Mouse (Mus musculus): Measurements from ENCODE around the gene Stom. TPM values are rescaled to one million over a fixed set of nuclear protein-coding genes. Genes with fewer than 3 reads are reported as not detected.

Gene Stom
- polyA plus RNA-seq, 1 experiment = 87.9 TPM

DNA sequence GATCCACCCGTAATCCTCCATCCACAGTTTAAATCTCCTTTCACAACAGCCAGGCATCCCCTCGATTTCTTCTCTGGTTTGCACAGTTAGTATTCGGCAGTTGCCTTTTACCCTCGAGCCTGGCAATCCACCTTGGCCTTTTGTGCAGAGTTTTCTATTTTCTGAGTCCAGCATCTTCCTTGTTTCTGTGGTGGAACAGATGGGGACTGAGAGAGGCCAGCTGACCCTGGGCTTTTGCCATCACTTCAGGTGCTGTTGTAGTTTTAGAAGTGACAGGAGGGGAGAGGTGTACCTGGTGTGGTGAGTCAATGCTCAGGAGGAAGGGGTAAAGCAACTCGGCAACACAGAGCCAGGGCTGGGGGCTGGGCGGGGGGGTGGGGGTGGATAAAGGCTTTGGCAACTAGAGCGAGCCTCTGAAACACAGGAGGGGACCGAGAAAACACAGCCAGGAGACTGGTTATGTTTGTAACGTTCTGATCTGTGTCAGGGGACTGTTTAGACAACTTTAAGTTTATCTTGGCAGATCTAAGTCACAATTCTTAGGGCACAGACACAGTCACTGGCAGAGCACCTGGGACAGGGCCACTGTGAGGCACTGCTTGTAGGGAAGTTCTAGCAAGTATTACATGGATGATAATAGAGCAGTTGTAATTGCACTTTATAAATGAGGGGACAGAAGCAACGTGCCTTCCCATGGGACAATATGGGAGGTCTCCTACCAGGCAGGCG lies 8.5 kb downstream of the Stom start:
- Histone ChIP-seq H3ac (ENCODE audit: control insufficient read depth, insufficient read length, low read depth) (no peak overlapping the region), H3K79me2 (ENCODE audit: control insufficient read depth, insufficient read depth) (peaks cover 36% of the 10 kb centered on the region), H3K4me3 (ENCODE audit: insufficient read depth, poor library complexity, severe bottlenecking) (no peak overlapping the region), H3K79me3 (ENCODE audit: low read depth) (peaks cover 12% of the 10 kb centered on the region), H3K27me3 (ENCODE audit: control insufficient read depth, insufficient read depth, insufficient read length) (no peaks in the 10 kb centered on the region), H3K36me3 (ENCODE audit: control insufficient read depth, insufficient read depth) (peaks cover 16% of the 10 kb centered on the region)
- no peak for TF ChIP-seq USF1 (IDR thresholded peaks at IDR 0.05; ENCODE audit: low read depth)
- no peak for TF ChIP-seq FOSL1 (IDR thresholded peaks at IDR 0.05; ENCODE audit: insufficient read depth, low read length, poor library complexity, severe bottlenecking)
- TF ChIP-seq MAX (IDR thresholded peaks at IDR 0.05) = no peak
- TF ChIP-seq CEBPB (IDR thresholded peaks at IDR 0.05; ENCODE audit: low read depth) = no peak
- no peak for TF ChIP-seq CTCF (IDR thresholded peaks at IDR 0.05; ENCODE audit: control insufficient read depth, insufficient read depth, insufficient read length)

GRCm38 (mm10) chr2:35327583-35327982 lies 9.2 kb downstream of the Stom start:
- TF ChIP-seq MYOG (IDR thresholded peaks at IDR 0.05; ENCODE audit: control insufficient read depth, extremely low read depth, insufficient read length) = no peak
- TF ChIP-seq USF1 (IDR thresholded peaks at IDR 0.05; ENCODE audit: low read depth) = no peak
- no peak for TF ChIP-seq CTCF (IDR thresholded peaks at IDR 0.05; ENCODE audit: control insufficient read depth, insufficient read depth, insufficient read length)
- Histone ChIP-seq H3K79me2 (ENCODE audit: control insufficient read depth, insufficient read depth) (peaks cover 29% of the 10 kb centered on the region), H3K4me3 (ENCODE audit: insufficient read depth, poor library complexity, severe bottlenecking) (no peak overlapping the region), H3K79me3 (ENCODE audit: low read depth) (peaks cover 10% of the 10 kb centered on the region), H3ac (ENCODE audit: control insufficient read depth, insufficient read length, low read depth) (no peak overlapping the region), H3K27me3 (ENCODE audit: control insufficient read depth, insufficient read depth, insufficient read length) (no peaks in the 10 kb centered on the region), H3K36me3 (ENCODE audit: control insufficient read depth, insufficient read depth) (peaks cover 23% of the 10 kb centered on the region)

DNA sequence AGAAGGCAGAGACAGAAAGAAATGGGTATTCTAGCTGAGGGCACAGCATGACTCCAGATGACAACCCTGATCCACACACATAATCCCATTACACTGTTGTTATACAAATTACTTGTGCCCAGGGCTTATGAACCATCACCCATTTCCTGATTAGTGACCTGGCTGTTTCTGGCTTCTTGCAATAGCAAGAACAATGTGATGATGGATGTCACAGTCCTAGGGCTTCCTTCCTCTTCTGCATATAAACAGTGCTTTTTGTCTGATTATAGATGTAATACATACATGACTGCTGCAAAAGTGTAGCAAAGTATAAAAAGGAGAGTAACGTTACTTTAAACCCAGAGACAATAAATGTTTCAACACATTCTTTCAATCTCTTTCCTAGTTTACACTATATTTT lies 9.8 kb downstream of the Stom start:
- Histone ChIP-seq H3K79me3 (ENCODE audit: low read depth) (peaks cover 5% of the 10 kb centered on the region), H3ac (ENCODE audit: control insufficient read depth, insufficient read length, low read depth) (no peak overlapping the region), H3K79me2 (ENCODE audit: control insufficient read depth, insufficient read depth) (peaks cover 23% of the 10 kb centered on the region), H3K27me3 (ENCODE audit: control insufficient read depth, insufficient read depth, insufficient read length) (no peaks in the 10 kb centered on the region), H3K4me3 (ENCODE audit: insufficient read depth, poor library complexity, severe bottlenecking) (no peak overlapping the region), H3K36me3 (ENCODE audit: control insufficient read depth, insufficient read depth) (peaks cover 29% of the 10 kb centered on the region)
- no peak for TF ChIP-seq MYOG (IDR thresholded peaks at IDR 0.05; ENCODE audit: control insufficient read depth, extremely low read depth, insufficient read length)
- TF ChIP-seq CEBPB (IDR thresholded peaks at IDR 0.05; ENCODE audit: low read depth) = no peak
- TF ChIP-seq MAX (IDR thresholded peaks at IDR 0.05) = no peak
- no peak for TF ChIP-seq USF1 (IDR thresholded peaks at IDR 0.05; ENCODE audit: low read depth)
- no peak for TF ChIP-seq MYOD1 (IDR thresholded peaks at IDR 0.05; ENCODE audit: control insufficient read depth, insufficient read length, low read depth)
- TF ChIP-seq FOSL1 (IDR thresholded peaks at IDR 0.05; ENCODE audit: insufficient read depth, low read length, poor library complexity, severe bottlenecking) = no peak
- TF ChIP-seq CTCF (IDR thresholded peaks at IDR 0.05; ENCODE audit: control insufficient read depth, insufficient read depth, insufficient read length) = no peak

GRCm38 (mm10) chr2:35325930-35326329 lies 10.8 kb downstream of the Stom start:
- no peaks in the 10 kb centered on the region for H3K79me3 ChIP-seq (ENCODE audit: low read depth)
- H3ac ChIP-seq (ENCODE audit: control insufficient read depth, insufficient read length, low read depth) = no peak overlapping the region
- H3K27me3 ChIP-seq (ENCODE audit: control insufficient read depth, insufficient read depth, insufficient read length) = no peaks in the 10 kb centered on the region
- peaks cover 37% of the 10 kb centered on the region for H3K36me3 ChIP-seq (ENCODE audit: control insufficient read depth, insufficient read depth)
- no peak for TF ChIP-seq MYOD1 (IDR thresholded peaks at IDR 0.05; ENCODE audit: control insufficient read depth, insufficient read length, low read depth)
- TF ChIP-seq MAX (IDR thresholded peaks at IDR 0.05) = no peak
- no peak for TF ChIP-seq CEBPB (IDR thresholded peaks at IDR 0.05; ENCODE audit: low read depth)
- TF ChIP-seq FOSL1 (IDR thresholded peaks at IDR 0.05; ENCODE audit: insufficient read depth, low read length, poor library complexity, severe bottlenecking) = no peak
- TF ChIP-seq CTCF (IDR thresholded peaks at IDR 0.05; ENCODE audit: control insufficient read depth, insufficient read depth, insufficient read length) = no peak
- TF ChIP-seq USF1 (IDR thresholded peaks at IDR 0.05; ENCODE audit: low read depth) = no peak
- no peak for TF ChIP-seq MYOG (IDR thresholded peaks at IDR 0.05; ENCODE audit: control insufficient read depth, extremely low read depth, insufficient read length)
- no peak overlapping the region for H3K4me3 ChIP-seq (ENCODE audit: insufficient read depth, poor library complexity, severe bottlenecking)
- H3K79me2 ChIP-seq (ENCODE audit: control insufficient read depth, insufficient read depth) = peaks cover 13% of the 10 kb centered on the region

GRCm38 (mm10) chr2:35322404-35323164 lies 14.2 kb downstream of the Stom start:
- H3K27me3 ChIP-seq (ENCODE audit: control insufficient read depth, insufficient read depth, insufficient read length) = no peaks in the 10 kb centered on the region
- no peaks in the 10 kb centered on the region for H3K79me2 ChIP-seq (ENCODE audit: control insufficient read depth, insufficient read depth)
- no peak overlapping the region for H3K4me3 ChIP-seq (ENCODE audit: insufficient read depth, poor library complexity, severe bottlenecking)
- TF ChIP-seq MYOG (IDR thresholded peaks at IDR 0.05; ENCODE audit: control insufficient read depth, extremely low read depth, insufficient read length) (no peak), CEBPB (IDR thresholded peaks at IDR 0.05; ENCODE audit: low read depth) (no peak), USF1 (IDR thresholded peaks at IDR 0.05; ENCODE audit: low read depth) (no peak), MAX (IDR thresholded peaks at IDR 0.05) (no peak), FOSL1 (IDR thresholded peaks at IDR 0.05; ENCODE audit: insufficient read depth, low read length, poor library complexity, severe bottlenecking) (no peak), MYOD1 (IDR thresholded peaks at IDR 0.05; ENCODE audit: control insufficient read depth, insufficient read length, low read depth) (no peak), CTCF (IDR thresholded peaks at IDR 0.05; ENCODE audit: control insufficient read depth, insufficient read depth, insufficient read length) (no peak)
- H3K79me3 ChIP-seq (ENCODE audit: low read depth) = no peaks in the 10 kb centered on the region
- no peak overlapping the region for H3ac ChIP-seq (ENCODE audit: control insufficient read depth, insufficient read length, low read depth)
- H3K36me3 ChIP-seq (ENCODE audit: control insufficient read depth, insufficient read depth) = peaks cover 62% of the 10 kb centered on the region
